Mouse (Mus musculus): Measurements from ENCODE around the gene Prss8.

The Prss8 gene

GRCm38 (mm10) chr7:127895442-127895841 is 34.5 kb downstream of the Prss8 start, which contains the start of the genes Gm21974 and Vkorc1:
Gene Gm21974, minus strand, starts transcription at chr7:127895454.
Gene Vkorc1, minus strand, starts transcription at chr7:127895617.
- in situ Hi-C loops (cut with MboI), result no loop called here

GRCm38 (mm10) chr7:127894480-127894879 is 35.4 kb downstream of the Prss8 start:
- in situ Hi-C loops (cut with MboI), result no loop called here

- in situ Hi-C loops (cut with MboI), result no loop called here
Observed at GRCm38 (mm10) chr7:127890798-127891197, 39.1 kb downstream of the Prss8 start, which contains the start of gene Prss53. Gene Prss53, minus strand, starts transcription at chr7:127890970.

GRCm38 (mm10) chr7:127888821-127889220 is 41.1 kb downstream of the Prss8 start:
- in situ Hi-C loops (cut with MboI), result no loop called here

GRCm38 (mm10) chr7:127887781-127888180 is 42.1 kb downstream of the Prss8 start:
- in situ Hi-C loops (cut with MboI), result no loop called here

GRCm38 (mm10) chr7:127887191-127887590 is 42.7 kb downstream of the Prss8 start:
- in situ Hi-C loops (cut with MboI), result no loop called here

GRCm38 (mm10) chr7:127886551-127886950 is 43.4 kb downstream of the Prss8 start:
- in situ Hi-C loops (cut with MboI), result no loop called here

- in situ Hi-C loops (cut with MboI), result no loop called here
Observed at GRCm38 (mm10) chr7:127885951-127886350, 44.0 kb downstream of the Prss8 start.

GRCm38 (mm10) chr7:127880431-127880830 is 49.5 kb downstream of the Prss8 start:
- in situ Hi-C loops (cut with MboI), result no loop called here

- in situ Hi-C loops (cut with MboI), result no loop called here
Observed at GRCm38 (mm10) chr7:127879301-127879700, 50.6 kb downstream of the Prss8 start.

- in situ Hi-C loops (cut with MboI), result no loop called here
Observed at GRCm38 (mm10) chr7:127876467-127877348, 53.2 kb downstream of the Prss8 start, which contains the start of gene Zfp668. Gene Zfp668, minus strand, starts transcription at chr7:127876828.

- in situ Hi-C loops (cut with MboI), result no loop called here
Observed at GRCm38 (mm10) chr7:127876041-127876466, 53.9 kb downstream of the Prss8 start, which contains the start of gene Zfp646. Gene Zfp646, plus strand, starts transcription at chr7:127876221.
